Mouse (Mus musculus): ENCODE results near the gene Usp49. TPM values are rescaled to one million over a fixed set of nuclear protein-coding genes. Genes with fewer than 3 reads are reported as not detected.

The Usp49 gene
- polyA plus RNA-seq, 1 experiment from 2014 or later: 2.5 TPM

GRCm38 (mm10) chr17:47657901-47658300 lies 27.4 kb downstream of the Usp49 start:
- no peaks in the 10 kb centered on the region for H3K9me3 ChIP-seq (replicated peaks)
- no peak overlapping the region for H3K4me2 ChIP-seq
- H3K9ac ChIP-seq: no peak overlapping the region
- H3K27me3 ChIP-seq: no peaks in the 10 kb centered on the region
- no peaks in the 10 kb centered on the region for H3K4me1 ChIP-seq (replicated peaks)
- H3K4me3 ChIP-seq: no peak overlapping the region
- no peaks in the 10 kb centered on the region for H3K36me3 ChIP-seq
- ATAC-seq (replicated peaks; ENCODE audit: insufficient number of reproducible peaks, insufficient read depth, low FRiP score, low read depth): no peak
- no peak overlapping the region for H3K27ac ChIP-seq
- WGBS: 83% methylated on average over 4 of the region's 4 CpGs

DNA sequence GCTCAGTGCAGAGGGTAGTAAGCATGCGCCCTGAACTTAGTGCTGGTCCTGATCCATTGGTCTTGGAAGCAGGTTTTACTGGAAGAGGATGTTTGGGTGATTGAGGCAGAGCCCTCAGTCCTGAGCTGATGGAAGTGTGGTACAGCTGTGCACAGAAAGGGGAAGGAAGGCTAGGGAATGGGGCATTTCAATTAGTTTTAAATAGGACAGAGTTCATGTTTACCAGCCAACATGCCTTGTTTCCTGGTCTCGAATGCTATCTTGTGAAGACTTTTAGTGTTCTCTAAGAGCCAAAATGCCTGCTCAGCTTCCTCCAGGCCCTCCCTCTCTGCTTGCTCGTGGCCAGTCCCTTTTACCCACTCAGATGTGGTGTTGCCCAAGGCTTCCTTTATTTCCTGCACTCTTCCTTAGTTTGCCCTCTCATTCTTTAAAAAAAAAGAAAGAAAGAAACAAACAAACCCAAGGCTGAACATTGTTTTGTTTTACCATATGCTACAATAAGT lies 28.3 kb downstream of the Usp49 start:
- H3K36me3 ChIP-seq: no peaks in the 10 kb centered on the region
- no peaks in the 10 kb centered on the region for H3K9me3 ChIP-seq (replicated peaks)
- H3K27ac ChIP-seq: no peak overlapping the region
- no peak overlapping the region for H3K4me2 ChIP-seq
- H3K4me1 ChIP-seq (replicated peaks): no peaks in the 10 kb centered on the region
- H3K4me3 ChIP-seq: no peak overlapping the region
- no peak for ATAC-seq (replicated peaks; ENCODE audit: insufficient number of reproducible peaks, insufficient read depth, low FRiP score, low read depth)
- no peak overlapping the region for H3K9ac ChIP-seq
- 70% methylated on average over 3 of the region's 3 CpGs for WGBS
- no peaks in the 10 kb centered on the region for H3K27me3 ChIP-seq

- H3K4me3 ChIP-seq: no peak overlapping the region
- H3K27ac ChIP-seq: no peak overlapping the region
- H3K27me3 ChIP-seq: no peaks in the 10 kb centered on the region
- H3K4me1 ChIP-seq (replicated peaks): no peaks in the 10 kb centered on the region
- no peaks in the 10 kb centered on the region for H3K9me3 ChIP-seq (replicated peaks)
- no peaks in the 10 kb centered on the region for H3K36me3 ChIP-seq
- no peak; the same call in 1 of the 2 replicates for ATAC-seq (replicated peaks; ENCODE audit: insufficient number of reproducible peaks, insufficient read depth, low FRiP score, low read depth)
- no peak overlapping the region for H3K4me2 ChIP-seq
- H3K9ac ChIP-seq: no peak overlapping the region
- 64% methylated on average over 9 of the region's 9 CpGs for WGBS
Measured at GRCm38 (mm10) chr17:47663009-47663713, 32.7 kb downstream of the Usp49 start.

DNA sequence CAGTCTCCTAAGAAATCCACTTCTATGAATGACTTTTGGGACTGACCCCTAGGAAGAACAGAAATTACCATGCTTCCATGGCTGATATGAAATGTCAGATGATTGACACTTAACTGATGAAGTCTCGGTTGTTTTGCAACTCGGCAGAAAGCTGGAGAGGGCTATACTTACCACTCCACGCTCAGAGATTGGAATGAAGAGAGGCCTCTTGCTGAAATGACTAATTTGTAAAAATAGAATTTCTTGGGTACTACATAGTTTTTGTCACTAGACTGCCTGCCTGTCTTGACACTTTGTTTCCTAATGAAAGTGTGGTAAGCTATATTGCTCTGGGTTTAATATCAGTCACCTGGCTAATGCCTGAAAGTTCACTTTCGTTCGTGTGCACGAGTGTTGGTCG lies 34.0 kb downstream of the Usp49 start:
- Histone ChIP-seq H3K27ac (no peak overlapping the region), H3K9me3 (replicated peaks) (no peaks in the 10 kb centered on the region), H3K27me3 (no peaks in the 10 kb centered on the region), H3K4me1 (replicated peaks) (no peaks in the 10 kb centered on the region), H3K4me2 (no peak overlapping the region), H3K9ac (no peak overlapping the region), H3K4me3 (no peak overlapping the region), H3K36me3 (no peaks in the 10 kb centered on the region)
- no peak for ATAC-seq (replicated peaks; ENCODE audit: insufficient number of reproducible peaks, insufficient read depth, low FRiP score, low read depth)
- 62% methylated on average over 7 of the region's 7 CpGs for WGBS

DNA sequence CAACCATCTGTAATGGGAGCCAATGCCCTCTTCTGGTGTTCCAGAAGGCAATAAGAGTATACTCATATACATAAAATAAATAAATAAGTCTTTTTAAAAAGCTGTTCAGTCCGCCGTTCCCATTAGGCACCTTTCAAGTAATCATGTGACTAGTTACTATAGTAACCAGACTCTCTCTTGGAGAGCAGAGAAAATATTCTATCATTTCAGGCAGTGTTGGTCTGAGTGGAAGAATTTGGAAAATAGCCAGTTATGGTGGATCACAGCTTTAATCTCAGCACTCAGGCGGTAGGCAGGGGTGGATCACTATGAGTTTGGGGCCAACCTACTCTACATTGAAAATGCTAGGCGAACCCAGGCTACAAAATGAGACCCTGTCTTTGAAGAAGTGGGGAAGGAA lies 38.7 kb downstream of the Usp49 start:
- WGBS: 68% methylated on average over 4 of the region's 4 CpGs

GRCm38 (mm10) chr17:47671988-47672310 lies 41.5 kb downstream of the Usp49 start:
- ATAC-seq (replicated peaks; ENCODE audit: insufficient number of reproducible peaks, insufficient read depth, low FRiP score, low read depth): peak; percentile 32; the same call in 1 of the 2 replicates
- WGBS: 20% methylated on average over 14 of the region's 14 CpGs

More for the DNA sequence above, 38.7 kb downstream of the Usp49 start:
- Histone ChIP-seq H3K4me3 (no peak overlapping the region), H3K27me3 (0 out of 2 replicates have a peak, but pooled peaks cover 4% of the 10 kb centered on the region), H3K9me3 (replicated peaks) (no peaks in the 10 kb centered on the region), H3K27ac (no peak overlapping the region), H3K4me2 (no peak overlapping the region), H3K9ac (no peak overlapping the region), H3K36me3 (no peaks in the 10 kb centered on the region), H3K4me1 (replicated peaks) (peaks cover 13% of the 10 kb centered on the region)
- ATAC-seq (replicated peaks; ENCODE audit: insufficient number of reproducible peaks, insufficient read depth, low FRiP score, low read depth): no peak

DNA sequence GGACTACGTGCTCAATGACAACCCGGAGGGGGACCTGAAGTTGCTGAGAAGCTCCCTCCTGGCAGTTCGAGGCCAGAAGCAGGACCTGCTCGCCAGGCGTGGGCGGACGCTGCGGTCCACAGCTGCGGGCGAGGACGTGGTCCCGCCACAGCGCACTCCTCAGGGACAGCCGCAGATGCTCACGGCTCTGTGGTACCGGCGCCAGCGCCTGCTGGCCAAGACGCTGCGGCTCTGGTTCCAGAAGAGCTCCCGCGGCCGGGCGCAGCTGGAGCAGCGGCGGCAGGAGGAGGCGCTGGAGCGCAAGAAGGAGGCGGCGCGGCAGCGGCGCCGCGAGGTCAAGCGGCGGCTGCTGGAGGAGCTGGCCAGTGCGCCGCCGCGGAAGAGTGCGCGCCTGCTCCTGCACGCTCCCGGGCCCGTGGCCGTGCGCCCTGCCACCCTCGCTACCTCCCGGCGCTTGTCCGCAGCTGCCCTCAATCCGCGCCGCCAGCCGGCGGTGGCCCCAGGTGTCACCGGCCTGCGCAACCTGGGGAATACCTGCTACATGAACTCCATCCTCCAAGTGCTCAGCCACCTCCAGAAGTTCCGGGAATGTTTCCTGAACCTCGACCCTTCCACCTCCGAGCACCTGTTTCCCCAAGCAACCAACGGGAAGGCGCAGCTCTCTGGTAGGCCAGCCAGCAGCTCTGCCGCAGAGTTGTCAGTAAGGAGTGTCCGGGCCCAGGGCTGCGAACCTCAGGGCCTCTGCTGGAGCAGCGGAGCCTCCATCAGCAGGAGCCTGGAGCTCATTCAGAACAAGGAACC lies 42.0 kb downstream of the Usp49 start:
- WGBS: 5% methylated on average over 68 of the region's 68 CpGs

More at GRCm38 (mm10) chr17:47671988-47672310, 41.5 kb downstream of the Usp49 start:
- Histone ChIP-seq H3K9ac (peak overlapping the region; percentile 52), H3K27me3 (0 out of 2 replicates have a peak, but pooled peaks cover 4% of the 10 kb centered on the region), H3K27ac (no peak overlapping the region), H3K36me3 (no peaks in the 10 kb centered on the region), H3K4me2 (peak overlapping the region; percentile 83), H3K4me3 (peak overlapping the region; percentile 49), H3K4me1 (replicated peaks) (peaks cover 13% of the 10 kb centered on the region), H3K9me3 (replicated peaks) (no peaks in the 10 kb centered on the region)

GRCm38 (mm10) chr17:47676581-47676980 lies 46.1 kb downstream of the Usp49 start:
- Histone ChIP-seq H3K9me3 (replicated peaks) (no peaks in the 10 kb centered on the region), H3K36me3 (peaks cover 21% of the 10 kb centered on the region), H3K4me3 (no peak overlapping the region), H3K4me2 (no peak overlapping the region), H3K4me1 (replicated peaks) (peaks cover 13% of the 10 kb centered on the region), H3K9ac (no peak overlapping the region), H3K27ac (no peak overlapping the region), H3K27me3 (0 out of 2 replicates have a peak, but pooled peaks cover 4% of the 10 kb centered on the region)
- ATAC-seq (replicated peaks; ENCODE audit: insufficient number of reproducible peaks, insufficient read depth, low FRiP score, low read depth): no peak
- WGBS: 21% methylated on average over 9 of the region's 9 CpGs

More for the DNA sequence above, 42.0 kb downstream of the Usp49 start:
- H3K36me3 ChIP-seq: no peaks in the 10 kb centered on the region
- H3K27me3 ChIP-seq: 0 out of 2 replicates have a peak, but pooled peaks cover 4% of the 10 kb centered on the region
- ATAC-seq (replicated peaks; ENCODE audit: insufficient number of reproducible peaks, insufficient read depth, low FRiP score, low read depth): peak; percentile 81
- no peak overlapping the region for H3K27ac ChIP-seq
- peak overlapping the region; percentile 49 for H3K4me3 ChIP-seq
- H3K4me1 ChIP-seq (replicated peaks): peaks cover 13% of the 10 kb centered on the region
- peak overlapping the region; percentile 83 for H3K4me2 ChIP-seq
- H3K9me3 ChIP-seq (replicated peaks): no peaks in the 10 kb centered on the region
- H3K9ac ChIP-seq: peak overlapping the region; percentile 52

- Histone ChIP-seq H3K27ac (no peak overlapping the region), H3K27me3 (no peaks in the 10 kb centered on the region), H3K4me3 (no peak overlapping the region), H3K4me1 (replicated peaks) (peaks cover under 1% of the 10 kb centered on the region; the same call in 1 of the 2 replicates), H3K9ac (no peak overlapping the region), H3K9me3 (replicated peaks) (no peaks in the 10 kb centered on the region), H3K36me3 (peaks cover 36% of the 10 kb centered on the region), H3K4me2 (no peak overlapping the region)
- WGBS: 90% methylated on average over 5 of the region's 5 CpGs
- ATAC-seq (replicated peaks; ENCODE audit: insufficient number of reproducible peaks, insufficient read depth, low FRiP score, low read depth): no peak
Measured at GRCm38 (mm10) chr17:47678238-47678637, 47.7 kb downstream of the Usp49 start.

- no peak overlapping the region for H3K9ac ChIP-seq
- peaks cover 38% of the 10 kb centered on the region for H3K36me3 ChIP-seq
- 84% methylated on average over 5 of the region's 5 CpGs for WGBS
- no peak overlapping the region for H3K4me2 ChIP-seq
- no peaks in the 10 kb centered on the region for H3K27me3 ChIP-seq
- no peak overlapping the region for H3K27ac ChIP-seq
- no peak for ATAC-seq (replicated peaks; ENCODE audit: insufficient number of reproducible peaks, insufficient read depth, low FRiP score, low read depth)
- H3K4me1 ChIP-seq (replicated peaks): no peaks in the 10 kb centered on the region
- H3K4me3 ChIP-seq: no peak overlapping the region
- no peaks in the 10 kb centered on the region for H3K9me3 ChIP-seq (replicated peaks)
Measured at GRCm38 (mm10) chr17:47678702-47679101, 48.2 kb downstream of the Usp49 start.

GRCm38 (mm10) chr17:47682836-47683235 lies 52.3 kb downstream of the Usp49 start:
- WGBS: 83% methylated on average over 4 of the region's 4 CpGs
- H3K4me1 ChIP-seq (replicated peaks): peaks cover 8% of the 10 kb centered on the region
- H3K27ac ChIP-seq: no peak overlapping the region
- peaks cover 54% of the 10 kb centered on the region for H3K36me3 ChIP-seq
- no peak for ATAC-seq (replicated peaks; ENCODE audit: insufficient number of reproducible peaks, insufficient read depth, low FRiP score, low read depth)
- no peak overlapping the region for H3K4me2 ChIP-seq
- no peak overlapping the region for H3K9ac ChIP-seq
- H3K4me3 ChIP-seq: no peak overlapping the region
- no peaks in the 10 kb centered on the region for H3K27me3 ChIP-seq
- no peaks in the 10 kb centered on the region for H3K9me3 ChIP-seq (replicated peaks)
